Mouse (Mus musculus): ENCODE data around the gene Antxr2. TPM values are rescaled to one million over a fixed set of nuclear protein-coding genes. Genes with fewer than 3 reads are reported as not detected.

The Antxr2 gene
- polyA plus RNA-seq, 1 experiment from 2014 or later, result 30.7 TPM

DNA sequence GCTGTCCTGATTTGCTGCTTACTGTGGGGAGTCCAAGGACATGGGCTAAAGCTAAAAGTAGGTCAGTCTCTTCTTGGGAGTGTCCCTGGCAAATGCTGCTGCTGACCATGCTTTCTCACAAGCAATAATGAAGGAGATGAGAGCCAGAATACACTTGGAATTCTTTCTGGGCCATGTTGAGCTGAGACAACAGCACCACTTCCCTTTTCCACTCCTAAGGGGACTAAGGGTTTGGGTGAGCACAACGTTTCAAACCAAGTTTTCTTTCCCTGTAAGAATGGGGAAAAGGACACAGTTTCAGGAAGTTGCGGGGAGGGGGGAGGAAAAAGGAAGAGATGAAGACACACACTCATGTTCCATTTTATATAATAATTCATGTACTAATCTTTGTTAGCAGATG is 3.4 kb upstream of the Antxr2 start:
- 60% methylated on average over 2 of the region's 2 CpGs for WGBS
- Histone ChIP-seq H3K4me1 (ENCODE audit: insufficient read depth, low read depth, low read length) (no peaks in the 10 kb centered on the region), H3K27ac (ENCODE audit: low read length) (no peak overlapping the region), H3K4me2 (replicated peaks; ENCODE audit: low read depth, low read length) (no peak overlapping the region), H3K9me3 (ENCODE audit: low read length) (no peaks in the 10 kb centered on the region), H3K9ac (replicated peaks; ENCODE audit: low read depth) (no peak overlapping the region), H3K4me3 (ENCODE audit: low read depth, low read length) (no peak overlapping the region), H3K36me3 (ENCODE audit: insufficient read depth, low read length) (no peaks in the 10 kb centered on the region), H3K27me3 (replicated peaks; ENCODE audit: insufficient read depth, low read length) (no peaks in the 10 kb centered on the region)
- no peak for TF ChIP-seq EP300 (IDR thresholded peaks at IDR 0.05)
- no peak for TF ChIP-seq CTCF (IDR thresholded peaks at IDR 0.05)
- ATAC-seq (no peak), DNase-seq (ENCODE audit: low spot score) (no peak)

DNA sequence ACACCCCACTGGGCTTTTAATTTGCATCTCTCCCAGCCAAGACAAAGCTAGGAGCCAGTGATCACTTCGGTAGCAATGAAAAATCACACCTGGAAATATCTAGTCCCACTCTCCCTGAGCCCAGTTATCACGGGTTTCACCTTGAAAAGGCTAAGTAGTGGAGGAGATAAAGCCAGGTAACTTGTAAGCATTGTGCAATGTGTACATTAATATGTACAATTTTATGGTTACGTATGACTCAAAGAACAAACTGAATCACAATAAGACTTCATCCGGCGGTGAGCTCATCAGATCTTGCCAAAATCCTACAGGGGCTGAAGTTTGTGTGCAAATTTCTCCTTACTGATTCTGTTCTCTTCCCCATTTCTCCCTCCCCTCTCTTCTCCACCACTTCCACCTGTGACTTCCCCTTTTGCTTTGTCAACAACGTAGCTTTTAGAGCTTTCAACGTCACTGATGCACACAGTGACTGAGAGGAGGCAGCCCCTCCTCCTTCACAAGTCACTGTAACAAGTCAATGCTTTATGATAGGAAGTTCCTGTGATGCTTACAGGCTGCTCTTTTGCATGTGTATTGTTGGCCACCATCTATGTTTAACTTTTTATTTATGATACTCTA is 2.1 kb upstream of the Antxr2 start:
- H3K4me3 ChIP-seq (ENCODE audit: low read depth, low read length), result no peak overlapping the region
- peaks cover 2% of the 10 kb centered on the region; the same call in 1 of the 2 replicates for H3K4me1 ChIP-seq (ENCODE audit: insufficient read depth, low read depth, low read length)
- ATAC-seq (no peak), DNase-seq (ENCODE audit: low spot score) (peak; percentile 46)
- H3K4me2 ChIP-seq (replicated peaks; ENCODE audit: low read depth, low read length), result no peak overlapping the region
- H3K36me3 ChIP-seq (ENCODE audit: insufficient read depth, low read length), result no peaks in the 10 kb centered on the region
- no peak overlapping the region for H3K27ac ChIP-seq (ENCODE audit: low read length)
- no peak overlapping the region for H3K9ac ChIP-seq (replicated peaks; ENCODE audit: low read depth)
- no peak for TF ChIP-seq EP300 (IDR thresholded peaks at IDR 0.05)
- TF ChIP-seq CTCF (IDR thresholded peaks at IDR 0.05), result no peak
- H3K27me3 ChIP-seq (replicated peaks; ENCODE audit: insufficient read depth, low read length), result no peaks in the 10 kb centered on the region
- WGBS, result 55% methylated on average over 7 of the region's 7 CpGs
- H3K9me3 ChIP-seq (ENCODE audit: low read length), result no peaks in the 10 kb centered on the region

DNA sequence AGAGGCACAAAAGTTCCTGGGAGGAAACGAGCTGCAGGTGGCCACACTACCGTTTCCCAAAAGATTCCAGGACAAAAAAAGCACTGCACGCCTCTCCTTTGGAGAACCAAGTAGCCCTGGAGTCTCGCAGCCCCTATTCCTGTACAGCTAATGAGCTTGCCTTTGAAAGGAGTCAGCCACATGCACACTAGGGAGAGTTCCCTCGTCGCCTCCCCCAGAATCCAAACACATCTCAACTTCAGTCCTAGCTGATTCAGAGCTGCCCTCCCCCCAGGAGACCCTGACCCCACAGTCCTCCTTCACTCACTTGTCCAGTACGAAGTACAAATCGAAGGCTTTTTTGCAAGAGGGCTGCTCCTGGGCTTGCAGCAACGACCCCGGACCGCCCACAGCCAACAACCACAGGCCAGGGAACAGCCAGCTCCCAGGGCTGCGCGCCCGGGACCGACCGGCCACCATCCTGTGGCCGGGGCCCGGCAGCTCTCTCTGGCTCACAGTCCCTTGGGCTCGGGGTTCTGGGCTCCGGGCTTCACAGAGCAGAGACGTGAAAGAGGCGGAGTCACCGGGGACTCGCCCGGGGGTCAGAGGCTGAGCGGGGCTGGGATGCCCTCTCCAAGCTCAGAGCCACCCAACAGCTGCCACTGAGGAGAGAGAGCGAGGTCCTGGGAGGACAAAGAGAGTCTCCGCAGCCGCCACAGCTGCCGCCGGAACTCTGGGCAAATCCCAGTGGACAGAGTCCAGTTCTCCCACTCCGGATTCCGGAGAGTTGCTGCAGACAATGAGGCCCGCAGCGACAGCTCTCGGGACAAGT is 547 bp downstream of the Antxr2 start:
- peak overlapping the region; percentile 79 for H3K4me3 ChIP-seq (ENCODE audit: low read depth, low read length)
- H3K36me3 ChIP-seq (ENCODE audit: insufficient read depth, low read length), result peaks cover 5% of the 10 kb centered on the region; the same call in 1 of the 2 replicates
- WGBS, result 0% methylated on average over 35 of the region's 36 CpGs
- peak; percentile 67 for DNase-seq (ENCODE audit: low spot score)
- H3K27ac ChIP-seq (ENCODE audit: low read length), result peak overlapping the region; percentile 89
- no peaks in the 10 kb centered on the region for H3K27me3 ChIP-seq (replicated peaks; ENCODE audit: insufficient read depth, low read length)
- H3K4me2 ChIP-seq (replicated peaks; ENCODE audit: low read depth, low read length), result peak overlapping the region; percentile 85
- TF ChIP-seq EP300 (IDR thresholded peaks at IDR 0.05), result no peak
- no peak for TF ChIP-seq CTCF (IDR thresholded peaks at IDR 0.05)
- ATAC-seq, result peak; percentile 76
- H3K4me1 ChIP-seq (ENCODE audit: insufficient read depth, low read depth, low read length), result peaks cover 5% of the 10 kb centered on the region; the same call in 1 of the 2 replicates
- H3K9ac ChIP-seq (replicated peaks; ENCODE audit: low read depth), result peak overlapping the region; percentile 65
- no peaks in the 10 kb centered on the region for H3K9me3 ChIP-seq (ENCODE audit: low read length)

DNA sequence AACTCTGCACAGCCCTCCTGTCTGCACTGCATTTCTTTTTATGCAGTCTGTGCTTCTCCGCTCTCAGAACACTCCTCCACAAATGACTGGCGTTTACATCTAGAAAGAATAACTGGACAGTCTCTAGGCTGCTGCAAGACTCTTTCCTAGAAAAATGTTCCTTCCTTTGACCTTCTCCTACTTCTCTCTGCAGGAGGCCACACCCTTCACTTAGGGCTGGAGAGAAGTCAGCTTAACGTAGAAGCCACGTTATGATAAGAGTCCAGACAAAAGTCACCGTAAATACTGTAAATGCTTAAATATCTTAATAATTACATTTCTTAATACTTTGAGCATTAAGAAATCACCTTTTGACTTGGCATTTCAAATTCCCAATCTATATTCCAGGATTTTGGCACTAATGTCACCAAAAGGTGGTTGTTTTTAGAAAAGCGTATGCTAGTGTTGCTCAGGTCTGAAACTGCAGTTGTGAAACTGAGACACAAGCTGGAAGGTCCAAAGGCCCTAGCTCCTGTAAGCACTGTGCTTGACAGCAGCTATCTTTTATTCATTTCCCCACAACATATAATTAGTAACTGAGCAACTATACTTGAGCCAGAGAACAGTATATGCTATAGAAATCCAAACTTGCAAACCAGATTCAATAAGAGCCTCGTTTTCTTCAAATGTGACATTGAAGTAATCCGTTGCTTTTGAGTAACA is 3.0 kb downstream of the Antxr2 start:
- no peak overlapping the region for H3K9ac ChIP-seq (replicated peaks; ENCODE audit: low read depth)
- no peak overlapping the region for H3K27ac ChIP-seq (ENCODE audit: low read length)
- H3K9me3 ChIP-seq (ENCODE audit: low read length), result no peaks in the 10 kb centered on the region
- H3K4me3 ChIP-seq (ENCODE audit: low read depth, low read length), result no peak overlapping the region; the same call in 1 of the 2 replicates
- peaks cover 5% of the 10 kb centered on the region; the same call in 1 of the 2 replicates for H3K4me1 ChIP-seq (ENCODE audit: insufficient read depth, low read depth, low read length)
- DNase-seq (ENCODE audit: low spot score), result no peak
- no peak for ATAC-seq
- TF ChIP-seq EP300 (IDR thresholded peaks at IDR 0.05), result no peak
- TF ChIP-seq CTCF (IDR thresholded peaks at IDR 0.05), result no peak
- no peaks in the 10 kb centered on the region for H3K27me3 ChIP-seq (replicated peaks; ENCODE audit: insufficient read depth, low read length)
- WGBS, result 43% methylated on average over 8 of the region's 8 CpGs
- peak overlapping the region; percentile 40; the same call in 1 of the 2 replicates for H3K4me2 ChIP-seq (replicated peaks; ENCODE audit: low read depth, low read length)
- peaks cover 8% of the 10 kb centered on the region; the same call in 1 of the 2 replicates for H3K36me3 ChIP-seq (ENCODE audit: insufficient read depth, low read length)

DNA sequence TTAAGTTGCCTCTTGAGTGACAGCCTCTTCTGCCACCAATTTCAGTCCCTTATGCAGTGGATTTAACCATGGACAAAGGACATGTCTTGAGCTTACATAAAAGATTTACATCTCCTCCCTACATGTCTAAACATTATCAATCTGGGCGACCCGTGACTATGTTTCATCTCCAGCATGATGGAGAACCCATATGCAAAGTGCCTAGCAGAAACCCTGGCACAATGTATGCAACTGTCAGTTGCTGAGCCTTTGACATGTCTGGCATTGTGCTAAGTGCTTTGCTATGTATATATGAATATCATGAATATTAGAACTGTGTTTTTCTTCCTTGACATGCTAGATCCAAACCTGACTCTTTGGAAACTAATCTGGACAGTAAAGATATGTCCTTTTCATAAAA is 4.9 kb downstream of the Antxr2 start:
- no peak overlapping the region for H3K4me2 ChIP-seq (replicated peaks; ENCODE audit: low read depth, low read length)
- H3K9me3 ChIP-seq (ENCODE audit: low read length), result no peaks in the 10 kb centered on the region
- H3K4me3 ChIP-seq (ENCODE audit: low read depth, low read length), result no peak overlapping the region
- H3K27me3 ChIP-seq (replicated peaks; ENCODE audit: insufficient read depth, low read length), result no peaks in the 10 kb centered on the region
- WGBS, result 87% methylated on average over 2 of the region's 2 CpGs
- no peak overlapping the region for H3K27ac ChIP-seq (ENCODE audit: low read length)
- H3K36me3 ChIP-seq (ENCODE audit: insufficient read depth, low read length), result peaks cover 8% of the 10 kb centered on the region; the same call in 1 of the 2 replicates
- no peak for TF ChIP-seq EP300 (IDR thresholded peaks at IDR 0.05)
- TF ChIP-seq CTCF (IDR thresholded peaks at IDR 0.05), result no peak
- DNase-seq (ENCODE audit: low spot score) (no peak), ATAC-seq (no peak)
- no peak overlapping the region for H3K9ac ChIP-seq (replicated peaks; ENCODE audit: low read depth)
- H3K4me1 ChIP-seq (ENCODE audit: insufficient read depth, low read depth, low read length), result peaks cover 5% of the 10 kb centered on the region; the same call in 1 of the 2 replicates

DNA sequence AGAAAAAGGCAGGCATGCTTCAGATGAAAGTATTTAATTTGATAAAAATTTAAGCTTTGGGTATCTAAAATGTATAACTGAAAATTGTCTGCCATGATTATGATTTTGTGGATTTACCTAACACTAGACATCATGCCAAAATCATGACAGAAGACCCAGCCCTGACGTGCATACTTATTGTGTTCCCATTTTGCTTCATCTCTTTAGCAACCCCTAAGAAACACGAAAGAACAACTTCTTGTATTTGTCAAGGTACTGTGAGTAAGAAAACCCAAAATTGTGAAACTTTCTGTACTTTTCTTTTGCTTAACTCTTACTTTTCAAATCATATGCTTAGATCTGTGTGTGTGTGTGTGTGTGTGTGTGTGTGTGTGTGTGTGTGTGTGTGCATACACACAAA is 6.3 kb downstream of the Antxr2 start:
- Histone ChIP-seq H3K4me3 (ENCODE audit: low read depth, low read length) (no peak overlapping the region), H3K36me3 (ENCODE audit: insufficient read depth, low read length) (peaks cover 8% of the 10 kb centered on the region; the same call in 1 of the 2 replicates), H3K27ac (ENCODE audit: low read length) (no peak overlapping the region), H3K27me3 (replicated peaks; ENCODE audit: insufficient read depth, low read length) (no peaks in the 10 kb centered on the region), H3K4me2 (replicated peaks; ENCODE audit: low read depth, low read length) (no peak overlapping the region), H3K4me1 (ENCODE audit: insufficient read depth, low read depth, low read length) (peaks cover 5% of the 10 kb centered on the region; the same call in 1 of the 2 replicates), H3K9ac (replicated peaks; ENCODE audit: low read depth) (no peak overlapping the region), H3K9me3 (ENCODE audit: low read length) (no peaks in the 10 kb centered on the region)
- TF ChIP-seq EP300 (IDR thresholded peaks at IDR 0.05), result no peak
- no peak for TF ChIP-seq CTCF (IDR thresholded peaks at IDR 0.05)
- DNase-seq (ENCODE audit: low spot score), result no peak
- no peak for ATAC-seq
- WGBS, result 85% methylated on average over 2 of the region's 2 CpGs
